Mouse (Mus musculus) NIH3T3 (cell line): ENCODE measurements around the gene Vmn1r194.
"Not testable (repeated sequence)": the region's sequence is repeated elsewhere in the genome, so short reads cannot be mapped to it uniquely, and the experiment has no call there.

Source experiments
- DNase-seq: peaks from one replicate; pipeline ENCODE4 v3.0.0-alpha.2; 2012; ENCODE audit warnings: low read depth

Vmn1r194 gene

GRCm38 (mm10) chr13:22243915-22244314, at the start of gene Vmn1r194:
TSS of gene Vmn1r194 (plus strand) at chr13:22244215.
- no peak for DNase-seq

GRCm38 (mm10) chr13:22223060-22223459, 21.0 kb upstream of the Vmn1r194 start, which contains the start of gene Vmn1r193:
TSS of gene Vmn1r193 (minus strand) at chr13:22223160.
- DNase-seq = not testable (repeated sequence)

GRCm38 (mm10) chr13:22270222-22270621, 26.2 kb downstream of the Vmn1r194 start, which contains the start of gene Vmn1r195:
TSS of gene Vmn1r195 (plus strand) at chr13:22270522.
- not testable (repeated sequence) for DNase-seq

- DNase-seq = no peak
Observed at GRCm38 (mm10) chr13:22271721-22272120, 27.7 kb downstream of the Vmn1r194 start.

- DNase-seq = no peak
Observed at GRCm38 (mm10) chr13:22284578-22284977, 40.6 kb downstream of the Vmn1r194 start.

GRCm38 (mm10) chr13:22289620-22290019, 45.6 kb downstream of the Vmn1r194 start, which contains the start of gene Vmn1r196:
TSS of gene Vmn1r196 (plus strand) at chr13:22289920.
- no peak for DNase-seq
